Mouse (Mus musculus) layer of hippocampus, adult 9-10 months (tissue): ENCODE measurements at regions not wholly inside any gene's neighbourhood (a gene's known extent, or its start where the extent isn't known, plus 50 kb on each side); places are given as distances from the start of the nearest gene placed in this dataset.

ENCODE experiments used
- DNase-seq: peaks from one replicate; pipeline ENCODE4 v3.0.0; 2022; ENCODE audit warnings: low spot score

DNA sequence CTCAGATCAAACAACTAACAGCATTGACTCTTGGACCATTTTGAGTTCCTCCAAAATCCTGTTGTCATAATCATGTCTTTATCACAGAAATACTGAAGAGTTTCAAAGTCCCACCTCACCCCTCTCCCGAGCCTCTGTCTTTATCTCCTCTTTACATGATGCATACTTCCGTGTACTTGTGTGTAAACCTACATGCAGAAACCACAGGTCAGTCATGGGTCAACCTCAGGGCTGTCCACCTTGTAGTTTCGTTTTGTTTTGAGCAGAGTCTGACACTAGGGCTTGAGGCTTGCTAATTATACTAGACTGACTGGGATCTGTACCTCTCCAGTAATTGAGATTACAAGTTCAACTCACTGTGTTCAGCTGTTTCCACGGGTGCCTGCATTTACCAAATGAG, 348.4 kb upstream of the Acvr2a start:
- DNase-seq = no peak

GRCm38 (mm10) chr2:48468895-48469294, 345.0 kb upstream of the Acvr2a start:
- no peak for DNase-seq

DNA sequence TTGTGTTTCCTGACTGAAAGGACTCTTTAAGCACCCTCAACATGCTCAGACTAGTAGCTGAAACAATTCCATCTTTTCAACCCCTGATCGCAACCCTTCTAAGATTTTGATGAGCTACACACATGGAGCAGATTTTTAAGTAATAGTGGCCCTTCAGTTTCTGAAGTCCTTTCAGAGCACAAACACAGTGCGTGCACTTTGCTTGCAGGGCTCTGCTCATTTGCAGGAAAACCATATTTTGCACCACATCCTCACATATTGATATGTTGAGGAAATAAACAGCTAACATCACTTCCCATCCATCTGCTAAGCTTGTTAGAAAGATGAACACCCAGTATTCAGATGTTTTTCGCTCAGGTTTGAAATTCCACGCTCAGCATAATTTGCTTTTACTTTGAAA, 344.6 kb upstream of the Acvr2a start:
- no peak for DNase-seq

- no peak for DNase-seq
These were observed 340.8 kb upstream of the Acvr2a start for GRCm38 (mm10) chr2:48473102-48473501.

DNA sequence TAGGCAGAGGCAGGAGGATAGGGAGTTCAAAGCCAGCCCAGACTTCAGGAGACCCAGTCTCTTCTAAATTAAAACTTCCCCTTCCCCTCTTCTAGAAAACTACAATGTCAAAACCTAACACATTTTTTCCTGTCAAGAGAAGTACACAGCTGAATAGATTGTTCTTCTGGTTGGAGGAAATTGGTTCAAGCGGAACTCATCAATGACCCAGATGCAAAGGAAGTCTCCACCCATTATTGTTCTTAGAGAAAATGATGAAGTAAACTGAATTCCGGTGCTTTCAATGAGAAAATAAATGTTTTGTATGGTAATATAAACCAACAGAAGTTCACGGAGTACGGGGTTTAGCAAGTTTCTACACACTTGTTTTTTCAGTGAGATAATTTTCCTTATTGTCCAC, 339.3 kb upstream of the Acvr2a start:
- DNase-seq = no peak

- no peak for DNase-seq
These were observed 337.1 kb upstream of the Acvr2a start for GRCm38 (mm10) chr2:48476777-48477176.

DNA sequence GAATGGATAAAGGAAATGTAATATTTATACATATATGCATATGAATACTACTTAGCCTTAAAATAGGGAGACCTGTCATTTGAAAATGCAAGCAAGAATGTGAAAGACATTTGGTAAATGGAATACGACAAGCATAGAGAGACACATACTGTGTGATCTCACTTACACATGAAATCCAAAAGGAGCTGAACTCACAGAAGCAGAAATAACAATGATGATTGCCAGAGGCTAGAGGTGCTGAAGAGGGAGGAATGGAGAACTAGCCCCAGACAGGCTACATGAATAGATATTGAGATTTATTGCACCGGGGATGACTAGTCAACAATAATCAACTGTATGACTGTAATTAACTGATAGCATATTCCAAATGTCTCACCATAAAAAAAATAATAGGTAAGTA, 336.6 kb upstream of the Acvr2a start:
- no peak for DNase-seq

DNA sequence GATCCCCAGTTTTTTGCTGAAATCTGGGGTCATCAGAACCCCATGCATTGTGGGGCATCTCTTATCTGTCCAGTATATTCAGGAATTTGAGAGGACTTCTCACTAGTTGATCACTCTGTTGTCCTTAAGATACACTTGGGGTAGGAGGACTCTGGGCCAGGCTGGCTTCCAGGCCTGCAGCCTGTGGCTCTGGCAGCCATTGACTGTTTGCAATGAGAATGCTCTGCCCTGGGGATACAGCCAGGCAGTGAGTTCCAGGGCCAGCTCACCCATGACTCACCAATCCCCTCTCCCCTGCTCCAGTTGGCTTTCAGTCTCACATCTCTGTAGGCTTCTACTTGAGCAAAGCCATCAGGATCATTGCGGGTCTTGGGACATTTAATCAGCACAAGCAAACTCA, 334.3 kb upstream of the Acvr2a start:
- DNase-seq = no peak

DNA sequence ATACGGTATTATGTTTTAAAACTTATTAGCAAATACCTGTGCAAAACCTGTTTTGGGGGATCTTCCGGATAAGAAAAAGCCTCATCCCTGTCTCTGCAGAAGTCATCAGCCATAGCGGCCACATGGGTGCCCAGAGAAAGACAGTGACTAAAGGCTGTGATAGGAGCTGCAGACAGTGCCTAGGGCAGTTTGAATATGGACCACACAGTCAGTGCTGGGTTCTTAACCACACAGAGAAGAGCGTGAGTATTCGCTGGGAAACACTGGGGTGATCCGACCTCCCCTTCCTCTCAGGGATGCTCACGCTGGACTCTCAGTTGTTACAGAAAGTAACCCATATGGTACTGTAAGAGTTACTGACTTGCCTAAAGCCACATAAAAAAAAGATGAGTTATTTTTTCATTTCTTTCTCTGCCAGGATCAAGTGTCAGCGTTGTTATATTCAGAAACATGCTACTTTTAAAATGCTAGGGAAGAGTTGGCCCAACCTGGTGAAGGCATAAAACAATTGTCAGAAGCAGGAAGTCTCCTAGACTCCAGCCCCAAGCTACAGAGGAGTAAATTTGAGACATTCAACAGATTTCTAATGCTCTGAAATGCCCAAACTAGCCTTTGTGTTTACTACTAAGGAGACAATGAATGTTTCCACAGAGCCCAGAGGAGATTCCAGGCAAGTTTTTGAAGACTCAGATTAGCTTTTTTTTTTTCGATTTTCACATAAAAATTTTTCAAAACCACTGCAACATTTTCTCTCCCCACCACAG, 333.3 kb upstream of the Acvr2a start:
- DNase-seq = no peak

GRCm38 (mm10) chr2:48481209-48481742, 332.6 kb upstream of the Acvr2a start:
- no peak for DNase-seq

GRCm38 (mm10) chr2:48493574-48493973, 320.3 kb upstream of the Acvr2a start:
- DNase-seq = no peak

DNA sequence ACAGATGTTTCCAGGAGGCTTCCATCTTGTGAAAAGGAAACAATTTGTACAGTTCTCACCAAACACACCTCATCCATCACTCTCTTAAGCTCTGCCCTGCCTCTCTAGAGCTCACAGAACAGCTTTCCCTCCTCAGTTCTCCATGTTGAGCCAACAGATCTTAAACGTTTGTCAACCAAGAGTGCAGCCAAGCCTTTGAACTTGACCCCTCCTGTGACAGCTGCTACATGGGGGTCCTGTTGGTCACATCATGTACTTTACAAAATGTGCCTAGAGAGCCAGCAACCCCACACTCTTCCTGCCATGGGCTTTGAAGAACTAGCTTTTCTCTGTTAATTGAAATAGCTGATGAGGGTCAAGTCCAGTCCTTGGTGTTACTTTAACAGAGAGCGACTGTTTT, 319.8 kb upstream of the Acvr2a start:
- DNase-seq = no peak

DNA sequence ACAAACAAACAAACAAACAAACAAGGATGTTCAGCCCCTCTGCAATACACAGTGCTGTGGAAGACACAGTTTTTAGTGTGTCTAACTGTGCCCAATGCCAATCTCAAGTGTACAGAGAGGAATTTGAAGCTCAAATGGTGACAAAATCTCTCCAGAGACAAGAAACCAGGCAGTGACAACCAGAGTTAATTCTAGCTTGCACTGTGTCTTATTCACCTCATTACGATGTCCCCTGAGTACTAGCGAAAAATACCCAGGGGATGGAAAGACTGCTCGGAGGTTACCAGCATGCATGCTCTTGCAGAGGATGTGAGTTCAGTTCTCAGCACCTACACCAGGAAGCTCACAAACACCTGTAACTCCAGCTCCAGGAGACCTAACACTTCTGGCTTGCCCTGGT, 319.3 kb upstream of the Acvr2a start:
- DNase-seq = no peak

DNA sequence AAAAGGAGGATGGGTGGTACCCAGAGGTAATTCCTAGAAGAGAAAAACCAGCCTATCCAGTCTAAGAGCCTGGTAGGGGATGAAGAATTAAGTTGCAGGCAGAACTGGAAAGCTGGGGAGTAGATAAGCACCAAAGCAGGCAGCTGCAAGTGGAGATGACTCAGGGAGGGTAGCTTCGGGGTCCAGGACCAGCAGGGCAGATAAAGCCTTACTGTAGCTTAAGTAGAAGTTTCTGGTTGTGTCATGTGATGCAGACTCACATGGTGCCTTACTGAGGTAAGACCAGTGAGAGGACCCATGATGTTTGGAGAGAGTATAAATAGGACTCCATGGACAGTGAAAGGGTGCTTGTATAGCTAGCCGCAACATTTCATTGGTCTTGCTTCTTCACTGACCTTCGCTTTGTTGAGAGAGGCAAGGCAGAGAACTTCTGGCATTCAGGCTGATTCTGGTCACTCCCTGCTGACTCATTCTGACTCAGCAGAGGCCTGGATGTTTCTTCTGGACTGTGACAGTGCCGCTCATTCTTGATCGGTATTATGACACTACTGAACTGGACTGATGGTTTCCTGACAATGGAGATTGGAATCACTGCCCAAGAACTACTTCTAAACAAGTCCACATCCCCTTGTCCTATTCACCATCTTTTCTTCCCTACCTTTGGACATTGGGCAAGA, 315.7 kb upstream of the Acvr2a start:
- no peak for DNase-seq

DNA sequence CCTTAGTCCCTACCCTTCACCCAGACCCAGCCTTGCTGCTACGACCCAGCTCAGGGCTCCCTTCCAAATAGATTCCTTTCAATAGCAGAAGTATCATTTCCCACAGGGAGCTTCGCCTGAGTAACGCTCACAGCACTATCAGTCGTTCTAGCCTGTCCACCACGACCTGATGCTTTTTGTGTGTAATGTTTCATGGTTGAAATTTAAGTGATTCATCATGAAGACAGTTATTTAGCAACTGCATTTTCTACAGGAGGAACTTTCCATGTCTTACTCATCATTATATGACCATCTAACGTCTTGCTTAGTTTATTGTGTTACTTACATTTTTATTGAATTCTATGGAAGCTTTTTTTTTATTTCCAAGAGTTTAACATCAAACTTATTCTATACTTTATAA, 314.5 kb upstream of the Acvr2a start:
- DNase-seq = no peak

DNA sequence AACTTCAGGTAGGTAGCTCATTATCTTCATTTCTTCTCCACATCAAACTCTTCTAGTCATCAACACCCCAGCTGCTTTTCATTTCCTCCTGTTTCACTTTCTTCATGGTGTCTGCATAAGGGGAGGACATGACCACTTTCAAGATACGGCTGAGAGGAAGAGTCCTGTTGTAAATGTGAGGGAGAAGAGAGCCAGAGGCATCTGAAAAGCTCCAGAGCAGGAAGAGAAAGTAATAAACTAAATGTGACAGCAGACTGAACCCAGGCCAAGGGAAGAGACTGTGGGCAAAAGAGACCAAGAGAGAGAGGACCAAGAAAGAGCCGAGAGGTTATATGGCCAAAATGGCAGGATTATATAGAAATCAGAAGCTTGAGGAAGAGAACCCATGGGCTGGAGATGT, 312.5 kb upstream of the Acvr2a start:
- DNase-seq = no peak

DNA sequence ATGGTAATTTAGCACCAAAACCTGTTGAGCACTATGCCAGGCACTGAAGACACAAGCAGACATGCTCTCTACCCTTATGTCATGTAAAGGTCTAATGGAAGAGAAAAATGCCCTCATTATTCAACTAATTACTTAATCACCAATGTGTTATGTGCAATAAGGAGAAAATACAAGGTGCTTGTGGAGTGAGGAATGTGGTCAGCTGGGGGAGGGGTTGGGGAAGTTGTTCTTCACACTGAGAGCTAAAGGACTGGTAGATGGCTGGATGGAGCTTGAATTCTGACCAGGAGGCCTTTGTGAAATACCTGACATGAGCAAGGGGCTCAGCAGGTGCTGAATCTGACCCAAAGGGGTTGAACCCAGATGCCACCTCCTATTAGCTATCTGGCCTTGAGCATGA, 300.1 kb upstream of the Acvr2a start:
- no peak for DNase-seq

DNA sequence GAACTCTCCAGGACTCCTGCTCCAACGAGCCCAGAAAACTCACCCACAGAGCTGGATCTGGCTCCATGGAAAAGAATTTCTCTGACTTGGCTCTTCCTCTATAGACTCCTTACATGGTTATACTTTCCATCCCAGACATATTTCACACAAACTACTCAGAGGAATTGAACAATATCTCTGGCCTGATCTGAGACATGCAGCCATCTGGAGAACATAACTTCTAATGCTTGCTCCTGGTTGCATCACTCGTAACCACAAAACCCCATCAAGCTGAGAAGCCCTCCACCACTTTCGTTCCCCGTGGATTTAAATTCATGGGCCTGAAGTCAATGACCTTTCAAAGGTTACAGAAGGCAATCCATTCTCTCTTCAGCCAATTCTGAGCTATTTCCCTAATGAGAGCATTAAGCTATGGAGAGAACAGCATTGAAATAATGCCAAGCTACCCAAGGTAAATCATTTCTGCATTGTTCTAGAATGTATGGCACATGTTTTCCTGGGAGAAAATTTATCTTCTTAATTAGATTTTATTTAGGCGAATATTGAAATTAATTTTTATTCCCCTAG, 294.0 kb upstream of the Acvr2a start:
- DNase-seq = no peak

- DNase-seq = no peak
These were observed 293.4 kb upstream of the Acvr2a start for GRCm38 (mm10) chr2:48520535-48520971.

DNA sequence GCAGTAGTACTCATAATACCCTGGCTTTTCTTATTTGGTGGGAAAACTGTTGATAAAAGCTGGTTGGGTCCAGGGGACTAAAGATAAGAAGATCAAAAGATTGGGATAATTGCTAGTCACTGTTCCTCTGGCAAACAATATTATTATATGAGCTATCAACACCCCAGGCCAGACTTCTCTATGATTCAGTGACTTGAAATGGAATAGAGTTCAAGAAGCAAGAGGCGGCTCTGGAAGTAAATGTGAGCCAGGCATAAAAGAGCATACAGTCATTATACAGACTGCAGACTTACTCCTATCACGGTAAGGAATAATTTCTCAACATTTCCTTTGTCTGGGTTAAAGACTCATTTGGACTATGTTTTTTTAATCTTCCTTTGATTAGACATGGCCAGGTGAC, 278.5 kb upstream of the Acvr2a start:
- no peak for DNase-seq

DNA sequence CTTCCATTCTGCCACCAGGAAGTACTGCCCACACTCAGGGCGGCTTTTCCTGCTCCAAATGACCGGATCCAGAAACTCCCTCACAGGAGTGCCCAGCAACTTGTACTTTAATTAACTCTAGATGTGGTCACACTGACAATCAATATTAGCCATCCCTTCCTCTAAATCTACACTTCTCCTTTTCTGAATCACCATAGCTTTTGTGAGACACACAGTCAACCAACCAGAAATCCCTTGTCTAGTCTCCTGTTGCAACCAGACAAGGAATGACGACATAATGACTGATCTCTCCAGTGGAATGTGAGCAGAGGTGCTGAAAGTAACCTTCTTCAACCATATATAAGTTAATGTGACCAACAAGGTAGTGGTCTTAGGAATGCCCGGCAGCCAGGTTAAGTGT, 277.0 kb upstream of the Acvr2a start:
- DNase-seq = no peak

- DNase-seq = no peak
These were observed 275.1 kb upstream of the Acvr2a start for GRCm38 (mm10) chr2:48538668-48539341.
